Mouse (Mus musculus): ENCODE measurements at regions not wholly inside any gene's neighbourhood (a gene's known extent, or its start where the extent isn't known, plus 50 kb on each side); places are given as distances from the start of the nearest gene placed in this dataset.

DNA sequence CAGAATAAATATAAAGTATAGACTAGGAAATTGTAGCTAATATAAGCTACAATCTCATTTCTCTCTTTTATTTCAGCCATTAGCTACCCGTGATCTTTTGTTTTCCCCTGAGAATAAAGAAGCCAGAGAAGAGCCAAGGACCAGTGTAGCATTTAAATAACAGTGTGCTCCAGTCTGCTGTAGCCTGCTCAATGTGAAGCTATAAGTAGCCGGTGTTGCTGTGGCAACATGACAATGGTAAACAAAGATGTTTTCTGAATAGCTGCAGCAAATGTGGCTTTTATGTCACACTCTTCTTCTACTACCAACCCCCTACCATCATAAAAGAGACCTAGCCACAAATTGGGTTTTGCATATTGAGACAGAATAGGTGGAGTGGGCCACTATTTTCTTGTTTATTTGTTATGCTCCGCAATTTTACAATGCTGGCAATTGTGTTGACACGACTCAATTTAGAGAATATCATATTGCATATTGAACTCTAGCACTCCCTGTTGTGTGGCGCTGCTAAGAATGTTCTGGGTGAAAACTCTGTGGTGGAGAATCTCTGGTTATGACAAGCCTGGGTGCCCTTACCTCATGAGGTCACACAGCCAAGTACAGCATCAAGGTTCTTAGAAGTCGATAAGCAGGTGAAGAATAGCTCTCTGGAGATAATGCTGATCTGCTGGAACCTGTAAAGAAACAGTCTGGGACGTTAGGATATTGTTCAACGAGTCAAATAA is 272.3 kb upstream of the Mmadhc start:
- no peak overlapping the region for H3K4me2 ChIP-seq
- H3K36me3 ChIP-seq: no peaks in the 10 kb centered on the region
- no peak overlapping the region for H3K4me3 ChIP-seq
- H3K27me3 ChIP-seq: no peaks in the 10 kb centered on the region
- peak overlapping the region; percentile 10 for H3K27ac ChIP-seq
- WGBS: 42% methylated on average over 8 of the region's 8 CpGs
- ATAC-seq (ENCODE audit: low FRiP score): peak; percentile 85
- H3K9me3 ChIP-seq: no peaks in the 10 kb centered on the region
- peaks cover 19% of the 10 kb centered on the region for H3K4me1 ChIP-seq (replicated peaks)
- H3K9ac ChIP-seq: no peak overlapping the region

DNA sequence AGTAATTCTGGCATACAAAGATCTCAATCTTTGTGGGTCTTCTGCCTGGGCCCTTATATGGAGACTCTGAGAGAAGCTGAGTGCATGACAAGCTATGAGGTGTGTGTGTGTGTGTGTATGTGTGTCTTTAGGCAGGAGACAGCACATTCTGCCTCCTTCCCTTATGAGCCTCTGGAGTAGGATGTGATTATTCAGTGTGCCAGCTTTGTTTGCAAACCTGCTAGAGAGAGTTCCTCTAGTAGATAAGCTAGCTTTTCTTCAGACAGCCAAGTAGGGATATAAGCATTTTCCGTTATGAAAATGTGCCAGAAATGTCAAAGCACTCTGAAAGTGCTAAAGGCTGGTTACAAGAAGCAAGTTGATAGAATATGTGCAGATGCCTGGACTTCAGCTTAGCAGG is 270.9 kb upstream of the Mmadhc start:
- Histone ChIP-seq H3K4me3 (no peak overlapping the region), H3K9ac (no peak overlapping the region), H3K4me1 (replicated peaks) (peaks cover 15% of the 10 kb centered on the region), H3K27me3 (no peaks in the 10 kb centered on the region), H3K9me3 (no peaks in the 10 kb centered on the region), H3K27ac (no peak overlapping the region), H3K4me2 (no peak overlapping the region), H3K36me3 (no peaks in the 10 kb centered on the region)
- WGBS: 88% methylated on average over 1 of the region's 1 CpGs
- ATAC-seq (ENCODE audit: low FRiP score): no peak

DNA sequence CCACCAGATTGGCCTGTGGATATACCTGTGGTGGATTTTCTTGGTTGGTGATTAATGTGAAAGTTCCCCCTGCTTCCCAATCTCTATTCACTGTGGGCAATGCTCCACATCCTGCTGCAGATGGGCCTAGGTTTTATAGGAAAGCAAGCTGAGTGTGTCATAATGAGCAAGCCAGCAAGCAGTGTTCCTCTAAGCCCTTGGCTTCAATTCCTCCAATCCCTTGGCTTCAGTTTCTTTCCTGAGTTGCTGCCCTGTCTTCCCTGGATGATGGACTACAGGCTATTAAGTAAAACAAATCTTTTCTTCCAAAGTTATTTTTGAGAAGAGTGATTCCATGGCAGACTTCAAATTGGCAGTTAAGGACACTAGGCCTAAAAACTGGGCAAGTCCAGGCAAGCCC is 257.4 kb upstream of the Mmadhc start:
- no peak for ATAC-seq (ENCODE audit: low FRiP score)
- no peak overlapping the region for H3K9ac ChIP-seq
- no peaks in the 10 kb centered on the region for H3K36me3 ChIP-seq
- no peak overlapping the region for H3K4me3 ChIP-seq
- H3K4me2 ChIP-seq: no peak overlapping the region
- no peaks in the 10 kb centered on the region for H3K4me1 ChIP-seq (replicated peaks)
- no peaks in the 10 kb centered on the region for H3K27me3 ChIP-seq
- H3K27ac ChIP-seq: no peak overlapping the region
- H3K9me3 ChIP-seq: no peaks in the 10 kb centered on the region

DNA sequence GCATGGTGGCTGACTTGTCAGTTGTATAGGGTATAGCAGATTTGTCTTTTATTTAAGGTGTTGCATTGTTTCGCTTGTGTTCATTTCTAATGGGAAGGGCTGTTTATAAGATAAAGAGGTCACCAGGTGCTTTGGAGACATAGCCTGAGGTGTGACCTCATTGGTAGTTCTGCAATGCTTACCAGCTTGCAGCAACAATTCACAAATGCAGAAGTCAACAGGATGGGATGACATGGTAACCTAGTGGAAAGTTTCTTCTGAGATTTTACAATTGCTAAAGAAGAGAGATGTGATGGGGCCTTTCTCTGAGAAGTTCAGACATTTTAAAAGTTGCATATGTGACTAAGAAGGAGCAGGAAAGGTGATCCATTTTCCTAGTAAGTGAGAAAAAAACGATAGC is 255.8 kb upstream of the Mmadhc start:
- WGBS: 95% methylated on average over 2 of the region's 2 CpGs
- no peak overlapping the region for H3K27ac ChIP-seq
- no peak overlapping the region for H3K9ac ChIP-seq
- no peaks in the 10 kb centered on the region for H3K4me1 ChIP-seq (replicated peaks)
- no peak overlapping the region for H3K4me2 ChIP-seq
- ATAC-seq (ENCODE audit: low FRiP score): no peak
- no peaks in the 10 kb centered on the region for H3K9me3 ChIP-seq
- no peaks in the 10 kb centered on the region for H3K27me3 ChIP-seq
- no peak overlapping the region for H3K4me3 ChIP-seq
- no peaks in the 10 kb centered on the region for H3K36me3 ChIP-seq

DNA sequence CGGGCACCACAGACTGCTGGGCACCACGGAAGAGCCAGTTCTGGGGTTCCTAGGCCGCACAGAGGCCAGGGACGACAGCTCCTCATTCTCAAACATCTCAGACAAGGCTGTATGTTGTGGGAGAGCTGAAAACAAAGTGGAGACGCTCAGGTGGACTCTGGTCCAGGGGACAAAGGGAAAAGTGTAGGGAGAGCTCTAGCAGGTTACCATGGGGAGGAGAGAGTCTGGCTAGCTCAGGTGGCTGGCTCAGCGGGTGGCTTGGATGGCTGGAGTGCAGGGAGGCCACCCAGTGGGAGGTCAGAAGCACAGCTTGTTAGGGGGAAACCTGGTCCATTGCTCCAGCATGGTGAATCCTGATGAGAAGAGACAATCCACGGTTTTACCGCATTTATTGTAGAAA is 253.3 kb upstream of the Mmadhc start:
- H3K4me1 ChIP-seq (replicated peaks): no peaks in the 10 kb centered on the region
- H3K36me3 ChIP-seq: no peaks in the 10 kb centered on the region
- no peak overlapping the region for H3K4me3 ChIP-seq
- H3K9me3 ChIP-seq: no peaks in the 10 kb centered on the region
- H3K27ac ChIP-seq: no peak overlapping the region
- H3K4me2 ChIP-seq: no peak overlapping the region
- H3K27me3 ChIP-seq: no peaks in the 10 kb centered on the region
- no peak for ATAC-seq (ENCODE audit: low FRiP score)
- H3K9ac ChIP-seq: no peak overlapping the region
- WGBS: 74% methylated on average over 8 of the region's 8 CpGs

DNA sequence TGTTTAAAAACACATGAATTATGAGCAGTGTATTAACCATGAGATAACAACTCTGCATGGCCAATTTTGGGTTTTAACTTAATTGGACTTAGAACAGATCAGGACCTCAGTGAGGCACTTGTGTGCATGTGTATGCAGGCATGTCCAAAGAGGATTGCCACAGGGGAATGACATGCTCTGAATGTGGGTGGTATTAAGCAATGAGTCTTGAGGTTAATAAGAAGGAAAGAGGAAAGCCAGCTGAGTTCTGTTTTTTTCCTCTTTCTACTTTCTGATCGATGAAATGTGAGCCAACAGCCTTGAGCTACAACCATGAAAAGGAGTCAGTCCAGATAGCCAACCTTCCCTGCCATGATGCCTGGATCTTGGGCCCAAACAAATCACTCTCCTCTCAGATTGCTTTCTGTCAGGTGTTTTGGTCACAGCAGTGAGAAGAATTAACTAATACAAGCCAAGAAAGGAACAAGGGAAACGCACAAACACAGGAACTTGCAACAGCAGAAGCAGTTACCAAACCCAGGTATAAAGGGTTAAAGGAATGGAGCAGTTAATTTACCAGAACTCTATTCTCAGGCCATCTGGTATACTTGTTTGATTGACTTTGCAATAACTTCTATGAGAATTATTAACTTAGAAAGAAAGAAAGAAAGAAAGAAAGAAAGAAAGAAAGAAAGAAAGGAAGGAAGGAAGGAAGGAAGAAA is 243.3 kb upstream of the Mmadhc start:
- Histone ChIP-seq H3K4me3 (no peak overlapping the region), H3K9ac (no peak overlapping the region), H3K27me3 (no peaks in the 10 kb centered on the region), H3K27ac (no peak overlapping the region), H3K36me3 (no peaks in the 10 kb centered on the region), H3K4me1 (replicated peaks) (no peaks in the 10 kb centered on the region), H3K4me2 (no peak overlapping the region), H3K9me3 (no peaks in the 10 kb centered on the region)
- no peak for ATAC-seq (ENCODE audit: low FRiP score)
- 94% methylated on average over 2 of the region's 2 CpGs for WGBS

DNA sequence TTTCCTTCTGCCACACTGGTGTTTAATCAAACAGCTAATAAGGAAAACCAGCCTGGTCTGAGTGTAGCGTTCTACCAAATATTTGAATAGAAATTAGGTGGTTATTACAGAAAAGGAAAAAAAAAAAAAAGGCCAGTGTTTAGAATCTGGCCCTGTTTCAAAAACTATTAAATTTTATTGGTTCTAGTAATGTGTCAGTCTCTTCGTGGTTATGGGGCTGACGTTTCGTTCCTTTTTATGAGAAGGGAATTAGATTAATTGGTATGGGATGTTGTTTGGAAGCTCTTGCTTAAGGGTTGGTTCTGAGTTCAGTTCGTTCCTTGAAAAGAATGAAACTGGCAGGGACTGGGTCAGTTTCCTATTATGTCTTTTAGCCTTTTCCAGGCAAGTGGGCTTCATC is 241.5 kb upstream of the Mmadhc start:
- Histone ChIP-seq H3K4me1 (replicated peaks) (no peaks in the 10 kb centered on the region), H3K9ac (no peak overlapping the region), H3K27me3 (no peaks in the 10 kb centered on the region), H3K36me3 (no peaks in the 10 kb centered on the region), H3K4me3 (no peak overlapping the region), H3K9me3 (no peaks in the 10 kb centered on the region), H3K4me2 (no peak overlapping the region), H3K27ac (no peak overlapping the region)
- 61% methylated on average over 5 of the region's 5 CpGs for WGBS
- ATAC-seq (ENCODE audit: low FRiP score): no peak

DNA sequence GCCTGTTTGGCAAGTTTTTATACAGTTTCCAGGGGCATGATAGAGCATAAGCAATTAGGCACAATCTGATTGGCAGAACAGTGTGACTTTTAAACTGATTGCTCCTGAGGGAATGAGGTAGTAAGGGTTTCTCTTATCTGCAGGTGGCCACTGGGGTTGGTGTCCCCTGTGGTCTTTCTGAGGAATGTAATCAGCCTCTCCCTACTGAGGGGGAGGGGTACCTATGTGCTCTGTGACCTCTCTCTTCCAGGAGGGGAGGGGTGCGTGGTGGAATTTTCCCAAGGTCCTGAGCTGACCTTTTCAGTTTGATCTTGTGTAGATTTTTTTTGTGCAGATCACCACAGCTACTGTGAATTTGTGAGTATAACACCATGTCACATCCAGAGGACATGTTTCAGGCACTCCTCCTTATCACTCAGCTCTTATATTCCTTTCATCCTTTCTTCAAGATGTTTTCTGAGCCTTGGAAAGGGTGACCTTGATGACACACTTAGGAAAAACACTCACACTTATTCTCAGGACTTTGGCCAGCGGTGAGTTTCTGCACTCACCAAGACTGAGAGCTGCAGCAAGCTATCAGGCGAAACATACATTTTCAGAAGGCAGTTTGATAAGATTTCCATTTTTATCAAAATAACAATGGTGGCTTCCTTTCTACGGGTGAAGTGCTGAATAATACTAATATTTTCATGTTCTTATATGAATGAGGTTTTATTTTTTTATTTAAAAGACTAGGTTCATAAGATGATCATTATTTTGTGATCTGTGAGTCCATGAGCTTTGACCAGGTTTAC is 238.7 kb upstream of the Mmadhc start:
- Histone ChIP-seq H3K27me3 (no peaks in the 10 kb centered on the region), H3K27ac (no peak overlapping the region), H3K9me3 (no peaks in the 10 kb centered on the region), H3K4me3 (no peak overlapping the region), H3K9ac (no peak overlapping the region), H3K4me1 (replicated peaks) (no peaks in the 10 kb centered on the region), H3K36me3 (no peaks in the 10 kb centered on the region), H3K4me2 (no peak overlapping the region)
- WGBS: 94% methylated on average over 4 of the region's 4 CpGs
- no peak for ATAC-seq (ENCODE audit: low FRiP score)

DNA sequence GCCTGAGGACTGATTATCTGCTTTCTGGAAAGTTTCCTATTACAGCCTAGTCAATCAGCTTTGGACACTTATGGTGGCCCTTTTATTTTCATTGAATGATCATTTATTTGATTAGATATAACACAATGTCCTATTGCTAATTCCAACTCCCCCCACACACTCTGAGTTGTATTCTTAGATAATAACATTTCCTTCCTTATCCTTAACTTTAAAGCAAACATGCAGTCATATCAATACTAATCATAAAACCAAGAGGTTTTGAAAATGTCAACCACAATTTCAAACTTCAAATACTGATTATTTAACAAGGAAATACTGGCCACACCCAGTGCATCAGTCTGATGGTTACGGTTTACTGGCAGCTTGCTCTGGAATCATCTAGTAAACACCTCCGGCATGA is 237.1 kb upstream of the Mmadhc start:
- H3K36me3 ChIP-seq: no peaks in the 10 kb centered on the region
- H3K4me1 ChIP-seq (replicated peaks): no peaks in the 10 kb centered on the region
- H3K4me3 ChIP-seq: no peak overlapping the region
- H3K4me2 ChIP-seq: no peak overlapping the region
- WGBS: 95% methylated on average over 2 of the region's 2 CpGs
- H3K9me3 ChIP-seq: no peaks in the 10 kb centered on the region
- no peaks in the 10 kb centered on the region for H3K27me3 ChIP-seq
- H3K9ac ChIP-seq: no peak overlapping the region
- no peak overlapping the region for H3K27ac ChIP-seq
- no peak for ATAC-seq (ENCODE audit: low FRiP score)

DNA sequence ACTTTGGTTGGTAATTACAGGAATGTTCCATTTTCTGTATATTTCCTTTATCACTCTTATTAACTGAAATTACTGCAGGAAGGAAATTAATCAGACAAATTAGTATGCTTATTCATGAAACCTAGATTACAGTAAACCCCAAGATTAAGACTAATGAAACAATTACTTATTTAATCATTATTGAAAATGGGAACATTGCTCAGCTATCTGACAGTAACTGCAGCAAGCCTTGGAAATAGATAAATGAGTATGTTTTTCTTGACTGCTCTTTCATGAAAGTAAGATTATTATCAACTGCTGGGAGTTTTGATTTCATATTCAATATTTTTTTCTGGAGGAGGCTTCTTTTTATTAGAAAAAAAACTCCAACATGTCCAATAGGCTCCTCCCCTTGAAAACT is 230.8 kb upstream of the Mmadhc start:
- no peak overlapping the region for H3K27ac ChIP-seq
- ATAC-seq (ENCODE audit: low FRiP score): no peak
- no peak overlapping the region for H3K9ac ChIP-seq
- H3K9me3 ChIP-seq: no peaks in the 10 kb centered on the region
- H3K36me3 ChIP-seq: no peaks in the 10 kb centered on the region
- H3K27me3 ChIP-seq: no peaks in the 10 kb centered on the region
- H3K4me1 ChIP-seq (replicated peaks): no peaks in the 10 kb centered on the region
- H3K4me3 ChIP-seq: no peak overlapping the region
- H3K4me2 ChIP-seq: no peak overlapping the region

DNA sequence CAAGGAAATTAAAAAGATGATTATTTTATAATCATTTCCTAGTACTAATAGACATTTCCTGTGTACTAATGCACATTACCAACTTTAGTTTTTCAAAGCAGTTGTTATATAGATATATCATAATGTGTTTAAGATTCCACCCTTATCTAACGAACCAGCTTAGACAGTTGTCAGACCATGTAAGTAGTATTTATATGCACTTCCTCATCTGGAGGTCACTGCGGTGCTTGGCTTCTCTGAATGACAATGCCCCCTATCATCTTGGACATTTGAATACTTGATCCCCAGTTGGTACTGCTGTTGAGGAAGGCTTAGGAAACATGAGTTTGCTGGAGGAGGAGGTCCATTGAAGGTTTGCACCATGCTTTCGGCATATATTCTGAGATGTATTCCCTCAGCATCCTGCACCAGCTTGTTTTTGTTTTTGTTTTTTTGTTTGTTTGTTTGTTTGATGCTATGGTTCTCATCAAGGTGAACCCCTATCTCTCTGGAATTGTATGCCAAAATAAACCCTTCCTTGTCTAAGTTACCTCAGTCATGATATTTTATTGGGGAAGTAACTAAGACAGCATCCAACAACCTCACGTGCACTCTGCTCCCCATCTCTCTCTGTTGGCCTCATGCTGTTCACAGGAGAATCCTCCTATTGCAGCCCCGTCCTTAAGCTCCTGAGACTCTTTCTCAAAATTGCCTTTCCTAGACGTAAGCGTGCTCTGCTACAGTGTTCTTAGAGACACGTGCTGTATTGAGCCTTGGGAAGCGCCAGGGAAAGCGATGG is 228.4 kb upstream of the Mmadhc start:
- Histone ChIP-seq H3K4me1 (replicated peaks) (peaks cover 7% of the 10 kb centered on the region), H3K4me2 (no peak overlapping the region), H3K27ac (no peak overlapping the region), H3K27me3 (no peaks in the 10 kb centered on the region), H3K9me3 (no peaks in the 10 kb centered on the region), H3K4me3 (no peak overlapping the region), H3K36me3 (no peaks in the 10 kb centered on the region), H3K9ac (no peak overlapping the region)
- no peak for ATAC-seq (ENCODE audit: low FRiP score)
- WGBS: 90% methylated on average over 10 of the region's 10 CpGs

DNA sequence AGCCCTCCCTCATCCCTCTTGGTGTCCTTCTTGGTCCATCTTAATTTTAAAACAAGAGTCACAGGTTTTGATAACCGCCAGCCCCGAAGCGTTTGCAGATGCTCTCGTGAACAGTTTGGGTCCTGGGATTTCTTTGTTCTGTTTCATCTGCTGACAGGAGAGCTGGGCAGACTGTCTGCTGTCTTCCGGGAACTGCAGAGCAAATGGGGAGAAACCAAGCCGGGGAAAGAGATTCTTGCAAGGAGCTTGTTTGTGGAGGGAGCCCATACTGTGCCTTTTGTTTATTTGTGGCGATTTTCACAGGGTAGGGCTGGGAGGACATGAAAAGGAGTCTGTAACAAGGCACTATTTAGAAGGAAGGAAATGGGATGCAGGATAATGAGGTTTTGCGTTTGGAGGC is 223.6 kb upstream of the Mmadhc start:
- peak; percentile 52; the same call in 1 of the 2 replicates for ATAC-seq (ENCODE audit: low FRiP score)
- H3K4me2 ChIP-seq: peak overlapping the region; percentile 20; the same call in 1 of the 2 replicates
- 24% methylated on average over 8 of the region's 8 CpGs for WGBS

More for the DNA sequence above, 223.6 kb upstream of the Mmadhc start:
- Histone ChIP-seq H3K4me1 (replicated peaks) (peaks cover 29% of the 10 kb centered on the region), H3K9me3 (no peaks in the 10 kb centered on the region), H3K27me3 (no peaks in the 10 kb centered on the region), H3K4me3 (no peak overlapping the region), H3K36me3 (no peaks in the 10 kb centered on the region), H3K9ac (peak overlapping the region; percentile 47; the same call in 1 of the 2 replicates), H3K27ac (peak overlapping the region; percentile 71)

Measured in hindbrain, embryonic 13.5 days (tissue).